Mouse (Mus musculus) limb, embryonic 12.5 days (tissue): ENCODE results near the gene Serpinb6b. TPM values are rescaled to one million over a fixed set of nuclear protein-coding genes. Genes with fewer than 3 reads are reported as not detected.
"Not testable (repeated sequence)": the region's sequence is repeated elsewhere in the genome, so short reads cannot be mapped to it uniquely, and the experiment has no call there.

Experiments used
- ATAC-seq: fragments of 200-750 bp; cut with Nextera tagmentation; 2 replicates; pipeline ENCODE4 v1.8.0; 2017; ENCODE audit warnings: low read depth, moderate TSS enrichment; ENCODE audit not compliant: insufficient number of reproducible peaks, insufficient read depth, low FRiP score, low TSS enrichment
- H3K27ac ChIP-seq: fragments of 300-500 bp; sonication (generic); 2 replicates; pipeline ENCODE4 v1.5.1; 2016; ENCODE audit warnings: mild to moderate bottlenecking, moderate library complexity
- H3K27me3 ChIP-seq: fragments of 300-500 bp; sonication (generic); 2 replicates; pipeline ENCODE4 v1.6.1; 2016; ENCODE audit warnings: mild to moderate bottlenecking, moderate library complexity
- H3K36me3 ChIP-seq: fragments of 300-500 bp; sonication (generic); 2 replicates; pipeline ENCODE4 v1.6.1; 2016; ENCODE audit warnings: mild to moderate bottlenecking, moderate library complexity
- H3K4me1 ChIP-seq: fragments of 300-500 bp; sonication (generic); replicated peaks from 2 replicates; pipeline ENCODE4 v1.6.1; 2016
- H3K4me2 ChIP-seq: fragments of 300-500 bp; sonication (generic); 2 replicates; pipeline ENCODE4 v1.6.1; 2016; ENCODE audit warnings: mild to moderate bottlenecking, moderate library complexity
- H3K4me3 ChIP-seq: fragments of 300-500 bp; sonication (generic); replicated peaks from 2 replicates; pipeline ENCODE4 v1.5.1; 2016; ENCODE audit warnings: mild to moderate bottlenecking
- H3K9ac ChIP-seq: fragments of 300-500 bp; sonication (generic); replicated peaks from 2 replicates; pipeline ENCODE4 v1.6.1; 2016; ENCODE audit warnings: mild to moderate bottlenecking, moderate library complexity
- H3K9me3 ChIP-seq: fragments of 300-500 bp; sonication (generic); 2 replicates; pipeline ENCODE4 v1.6.1; 2016; ENCODE audit warnings: mild to moderate bottlenecking, moderate library complexity
- WGBS: fragments of 180-500 bp; shearing (Covaris S2); methylation state at CpG from one replicate; pipeline ENCODE4 v1.1.7; 2016; 5-methylcytosine and 5-hydroxymethylcytosine counted together
- polyA plus RNA-seq: library from polyadenylated mRNA; unstranded; fragments of >200 nt; fragmentation: Nextera tagmentation; extraction: Ambion mirVana; gene quantifications from 2 replicates; pipeline ENCODE4 v1.2.1, GENCODE M21; 2016

Gene Serpinb6b
- polyA plus RNA-seq, 1 experiment from 2014 or later, result 0.43 TPM

DNA sequence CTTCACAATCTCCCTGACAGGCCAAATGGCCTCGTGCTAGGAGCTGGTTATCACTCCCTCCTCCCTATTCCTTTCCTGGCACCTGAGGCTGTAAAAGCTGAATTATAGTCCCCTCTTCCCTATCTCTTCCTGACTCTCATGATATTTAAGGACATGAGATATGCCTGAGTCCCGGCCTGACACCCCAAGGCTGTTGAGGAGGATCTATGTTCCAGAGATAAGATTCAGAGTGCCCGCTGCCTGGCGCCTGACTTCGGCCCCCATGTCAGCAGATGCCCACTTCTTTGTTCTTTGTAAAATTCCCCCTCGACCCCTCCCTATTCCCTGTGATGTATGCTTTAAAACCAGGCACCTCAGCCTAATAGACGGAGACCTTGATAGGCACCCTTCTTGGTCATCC, 6.5 kb upstream of the Serpinb6b start:
- not testable (repeated sequence) for H3K9me3 ChIP-seq, H3K4me1 ChIP-seq, H3K27me3 ChIP-seq, H3K4me2 ChIP-seq, H3K27ac ChIP-seq, H3K9ac ChIP-seq, H3K36me3 ChIP-seq, ATAC-seq, H3K4me3 ChIP-seq
- 78% methylated on average over 7 of the region's 7 CpGs for WGBS

DNA sequence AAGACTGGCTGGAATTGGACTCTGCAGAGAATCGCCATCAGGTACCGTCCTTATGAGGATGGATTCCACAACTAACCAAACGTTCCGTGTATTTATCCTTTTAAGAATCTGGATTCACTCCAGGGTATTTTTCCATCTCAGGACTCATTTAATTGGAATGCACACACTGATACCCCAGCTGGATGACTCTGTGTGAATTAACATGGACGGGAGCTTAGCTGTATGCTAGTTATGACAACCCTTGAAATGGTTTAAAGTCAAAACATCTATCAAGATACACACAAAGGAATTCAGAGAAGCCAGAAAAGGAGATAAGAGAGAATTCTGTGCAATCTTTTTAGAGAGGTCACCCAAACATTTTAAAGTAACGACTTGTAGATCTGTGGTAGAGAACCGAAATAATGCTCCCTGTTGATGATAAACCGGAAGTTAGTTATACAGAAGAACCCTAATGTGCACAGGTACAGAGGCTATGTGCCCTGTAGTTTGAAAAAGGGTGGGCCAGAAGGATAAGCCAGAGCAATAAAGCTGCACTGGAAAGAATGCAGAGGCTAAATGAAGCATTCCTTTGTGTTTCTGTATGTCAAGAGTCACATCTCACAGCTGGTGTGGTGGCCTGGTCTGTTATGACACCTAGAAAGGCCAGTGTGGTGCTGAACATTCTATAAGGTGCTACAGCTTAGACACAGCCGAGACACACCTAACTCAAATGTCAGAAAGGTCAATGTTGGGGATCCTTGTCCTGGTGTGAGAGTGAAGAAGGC, 837 bp upstream of the Serpinb6b start:
- no peaks in the 10 kb centered on the region for H3K27me3 ChIP-seq
- no peak overlapping the region for H3K9ac ChIP-seq
- no peak overlapping the region for H3K27ac ChIP-seq
- ATAC-seq, result no peak
- no peak overlapping the region for H3K4me2 ChIP-seq
- no peaks in the 10 kb centered on the region for H3K36me3 ChIP-seq
- H3K4me3 ChIP-seq, result no peak overlapping the region
- peaks cover 6% of the 10 kb centered on the region; the same call in 1 of the 2 replicates for H3K4me1 ChIP-seq
- WGBS, result 88% methylated on average over 9 of the region's 9 CpGs
- H3K9me3 ChIP-seq, result no peaks in the 10 kb centered on the region

DNA sequence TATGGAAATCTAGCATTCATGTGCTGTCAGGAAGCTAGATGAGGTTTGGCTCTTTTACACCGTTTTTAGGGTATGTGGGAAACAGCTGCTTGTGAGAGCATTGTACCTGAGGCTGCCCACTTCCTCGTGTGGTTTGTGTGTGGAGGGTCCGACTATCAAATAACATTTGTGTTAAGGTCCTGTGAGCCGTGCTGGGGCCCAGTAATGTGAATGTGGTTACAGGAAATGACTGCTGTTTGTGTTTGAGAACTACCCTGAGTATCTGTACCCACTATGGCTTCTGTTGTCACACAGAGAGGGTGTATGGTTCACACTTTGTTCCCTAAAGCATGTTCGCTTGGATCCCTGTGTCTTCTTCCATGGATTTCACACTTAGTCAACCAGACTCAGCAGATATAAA, 1.1 kb downstream of the Serpinb6b start:
- H3K9me3 ChIP-seq, result no peaks in the 10 kb centered on the region
- no peak for ATAC-seq
- no peak overlapping the region for H3K27ac ChIP-seq
- H3K9ac ChIP-seq, result no peak overlapping the region
- 56% methylated on average over 5 of the region's 5 CpGs for WGBS
- H3K4me3 ChIP-seq, result no peak overlapping the region
- H3K4me2 ChIP-seq, result no peak overlapping the region
- H3K27me3 ChIP-seq, result no peaks in the 10 kb centered on the region
- peaks cover 6% of the 10 kb centered on the region; the same call in 1 of the 2 replicates for H3K4me1 ChIP-seq
- no peaks in the 10 kb centered on the region for H3K36me3 ChIP-seq

DNA sequence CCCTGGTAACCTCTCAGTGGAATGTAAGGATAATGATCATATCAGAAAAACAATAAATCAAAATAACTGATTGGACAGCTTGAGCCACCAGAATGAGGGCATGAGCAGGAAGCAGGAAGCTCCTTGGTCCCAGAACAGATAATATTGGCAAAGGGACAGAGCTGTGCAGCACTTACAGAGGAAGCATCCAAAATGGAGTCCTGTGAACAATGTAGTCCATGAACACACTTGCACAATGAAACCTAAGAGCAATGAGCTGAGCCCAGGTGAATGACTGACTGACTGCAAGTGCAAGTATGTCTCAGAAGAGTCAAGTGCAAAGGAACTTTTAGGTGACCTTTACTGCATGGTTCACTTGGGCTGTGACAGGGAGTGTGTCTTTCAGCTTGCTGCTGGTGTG, 2.2 kb downstream of the Serpinb6b start:
- no peaks in the 10 kb centered on the region for H3K36me3 ChIP-seq
- H3K9me3 ChIP-seq, result no peaks in the 10 kb centered on the region
- no peak for ATAC-seq
- H3K4me3 ChIP-seq, result no peak overlapping the region
- H3K27me3 ChIP-seq, result no peaks in the 10 kb centered on the region
- no peak overlapping the region for H3K9ac ChIP-seq
- H3K4me2 ChIP-seq, result no peak overlapping the region
- H3K4me1 ChIP-seq, result peaks cover 6% of the 10 kb centered on the region; the same call in 1 of the 2 replicates
- H3K27ac ChIP-seq, result no peak overlapping the region

DNA sequence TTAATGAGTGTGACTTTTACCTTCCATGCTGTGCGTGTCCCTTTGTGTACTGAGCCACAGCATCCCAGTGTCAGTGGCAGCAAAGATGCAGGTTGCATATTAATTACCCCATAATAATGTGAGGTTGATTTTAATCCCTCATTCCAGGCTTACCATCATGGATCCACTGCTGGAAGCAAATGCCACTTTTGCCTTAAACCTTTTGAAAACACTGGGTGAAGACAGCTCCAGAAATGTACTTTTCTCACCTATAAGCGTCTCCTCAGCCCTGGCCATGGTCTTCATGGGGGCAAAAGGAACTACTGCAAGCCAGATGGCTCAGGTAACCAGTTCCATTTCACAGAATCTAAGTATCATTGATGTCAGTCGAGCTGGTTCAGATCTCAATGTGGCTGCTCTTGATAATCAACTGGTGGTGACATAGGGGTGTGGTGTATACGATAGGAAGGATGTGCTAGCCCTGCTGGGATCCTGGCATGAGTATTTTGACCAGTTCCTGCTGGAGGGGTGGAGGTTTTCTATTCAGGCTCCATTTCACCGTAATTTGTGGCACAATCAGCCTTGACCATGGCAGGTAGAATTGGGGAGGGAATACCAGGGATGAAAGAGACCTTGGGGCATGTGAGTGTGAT, 3.5 kb downstream of the Serpinb6b start:
- H3K27me3 ChIP-seq, result no peaks in the 10 kb centered on the region
- H3K4me1 ChIP-seq, result peaks cover 6% of the 10 kb centered on the region; the same call in 1 of the 2 replicates
- no peak overlapping the region for H3K4me3 ChIP-seq
- no peak overlapping the region for H3K9ac ChIP-seq
- H3K27ac ChIP-seq, result no peak overlapping the region
- H3K36me3 ChIP-seq, result no peaks in the 10 kb centered on the region
- H3K9me3 ChIP-seq, result no peaks in the 10 kb centered on the region
- H3K4me2 ChIP-seq, result no peak overlapping the region
- 77% methylated on average over 5 of the region's 5 CpGs for WGBS
- ATAC-seq, result no peak

DNA sequence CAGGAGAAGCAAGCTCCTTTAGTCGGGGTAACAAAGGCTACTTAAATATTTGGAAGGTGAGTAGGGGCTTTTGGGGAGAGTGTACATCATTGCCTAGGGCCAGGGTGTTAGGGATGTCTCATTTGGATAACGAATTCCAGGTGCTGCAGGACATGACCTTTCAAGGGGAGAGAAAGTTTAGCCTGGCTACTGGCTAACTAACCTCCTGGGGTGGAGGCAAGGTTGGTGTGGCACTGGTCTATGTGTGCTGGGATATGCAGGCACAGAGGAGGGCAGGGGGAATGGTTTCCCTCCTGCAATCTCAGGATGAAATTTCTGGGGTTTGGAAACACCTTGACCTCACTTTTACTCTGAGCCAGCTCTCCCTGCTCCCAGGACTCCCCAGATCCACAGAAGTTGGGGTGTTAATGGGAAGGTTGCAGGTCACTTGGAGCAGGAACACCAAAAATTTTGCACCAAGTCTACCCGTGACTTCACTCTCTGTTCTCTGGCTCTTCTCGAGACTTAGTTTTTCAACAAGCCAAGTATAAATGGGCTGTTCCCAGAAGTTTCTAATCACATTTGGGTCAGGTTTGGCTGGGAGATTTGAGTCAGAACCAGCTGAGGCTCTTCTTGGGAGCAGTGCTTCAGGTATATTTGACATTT, 4.1 kb downstream of the Serpinb6b start:
- H3K4me1 ChIP-seq, result peaks cover 6% of the 10 kb centered on the region; the same call in 1 of the 2 replicates
- H3K9ac ChIP-seq, result no peak overlapping the region
- ATAC-seq, result no peak
- H3K36me3 ChIP-seq, result no peaks in the 10 kb centered on the region
- no peak overlapping the region for H3K27ac ChIP-seq
- H3K4me3 ChIP-seq, result no peak overlapping the region
- no peak overlapping the region for H3K4me2 ChIP-seq
- H3K27me3 ChIP-seq, result no peaks in the 10 kb centered on the region
- WGBS, result 59% methylated on average over 4 of the region's 4 CpGs
- H3K9me3 ChIP-seq, result no peaks in the 10 kb centered on the region

DNA sequence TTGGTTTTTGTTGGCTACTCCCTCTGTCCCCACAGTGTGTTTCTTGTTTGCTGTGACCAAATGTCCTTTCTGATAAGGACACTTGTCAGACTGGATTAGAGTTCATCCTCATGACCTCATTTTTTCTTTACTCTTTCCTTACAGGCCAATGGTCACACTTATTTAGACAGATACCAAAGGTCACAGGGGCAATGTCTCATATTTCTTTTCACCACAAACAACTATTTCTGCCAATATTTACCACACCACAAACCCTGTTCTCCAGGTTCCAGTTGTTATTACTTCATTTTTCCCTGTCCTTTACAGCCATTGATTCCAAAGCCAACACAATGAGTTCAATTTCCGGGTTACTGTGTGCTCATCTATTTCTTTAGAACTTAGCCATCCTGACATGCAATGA, 4.6 kb downstream of the Serpinb6b start:
- Histone ChIP-seq H3K4me1 (peaks cover 6% of the 10 kb centered on the region; the same call in 1 of the 2 replicates), H3K36me3 (no peaks in the 10 kb centered on the region)
- 91% methylated on average over 1 of the region's 1 CpGs for WGBS

DNA sequence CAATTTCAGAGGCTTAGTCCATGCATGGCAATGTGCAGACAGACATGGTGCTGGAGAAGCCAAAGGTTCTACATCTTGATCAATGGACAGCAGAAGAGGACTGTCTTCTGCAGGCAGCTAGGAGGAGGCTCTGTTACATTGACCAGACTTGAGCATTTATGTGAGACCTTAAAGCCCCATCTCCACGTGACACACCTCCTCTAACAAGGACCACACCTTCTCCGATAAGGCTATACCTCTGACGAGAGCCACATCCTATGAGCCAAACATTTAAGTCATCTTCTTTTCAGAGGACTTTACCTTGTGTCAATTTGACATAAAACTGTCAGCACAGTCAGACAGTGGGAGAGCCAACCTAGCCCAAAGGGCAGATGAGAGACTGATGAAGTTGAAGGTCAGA, 5.8 kb downstream of the Serpinb6b start:
- no peaks in the 10 kb centered on the region for H3K4me1 ChIP-seq
- H3K27ac ChIP-seq, result no peak overlapping the region
- H3K36me3 ChIP-seq, result no peaks in the 10 kb centered on the region
- H3K27me3 ChIP-seq, result no peaks in the 10 kb centered on the region
- 91% methylated on average over 3 of the region's 3 CpGs for WGBS
- H3K4me2 ChIP-seq, result no peak overlapping the region
- no peak for ATAC-seq
- H3K4me3 ChIP-seq, result no peak overlapping the region
- H3K9me3 ChIP-seq, result no peaks in the 10 kb centered on the region
- H3K9ac ChIP-seq, result no peak overlapping the region

More for the DNA sequence above, 4.6 kb downstream of the Serpinb6b start:
- H3K9ac ChIP-seq, result no peak overlapping the region
- H3K9me3 ChIP-seq, result no peaks in the 10 kb centered on the region
- H3K4me2 ChIP-seq, result no peak overlapping the region
- ATAC-seq, result no peak
- no peak overlapping the region for H3K27ac ChIP-seq
- H3K4me3 ChIP-seq, result no peak overlapping the region
- no peaks in the 10 kb centered on the region for H3K27me3 ChIP-seq

DNA sequence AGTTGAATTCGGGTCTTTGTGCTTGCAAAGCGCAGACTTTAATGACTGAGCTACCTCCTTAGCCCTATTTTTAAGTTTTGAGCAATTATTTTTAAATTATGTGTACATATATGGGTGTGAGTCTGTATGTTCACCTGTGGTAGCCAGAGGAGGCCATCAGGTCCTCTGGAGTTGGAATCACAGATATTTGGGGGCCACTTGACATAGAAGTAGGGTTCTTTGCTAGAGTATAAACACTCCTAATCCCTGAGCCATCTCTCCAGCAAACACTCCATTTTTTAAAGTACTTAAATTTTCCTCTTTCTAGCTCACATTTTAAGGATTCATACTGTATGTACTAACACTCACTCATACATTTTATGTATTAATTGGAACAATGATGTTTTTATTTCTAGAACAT, 9.3 kb downstream of the Serpinb6b start:
- Histone ChIP-seq H3K27me3 (no peaks in the 10 kb centered on the region), H3K9ac (no peak overlapping the region), H3K4me3 (no peak overlapping the region), H3K4me1 (no peaks in the 10 kb centered on the region), H3K9me3 (no peaks in the 10 kb centered on the region), H3K4me2 (no peak overlapping the region), H3K36me3 (no peaks in the 10 kb centered on the region), H3K27ac (no peak overlapping the region)
- 84% methylated on average over 2 of the region's 2 CpGs for WGBS
- ATAC-seq, result no peak

DNA sequence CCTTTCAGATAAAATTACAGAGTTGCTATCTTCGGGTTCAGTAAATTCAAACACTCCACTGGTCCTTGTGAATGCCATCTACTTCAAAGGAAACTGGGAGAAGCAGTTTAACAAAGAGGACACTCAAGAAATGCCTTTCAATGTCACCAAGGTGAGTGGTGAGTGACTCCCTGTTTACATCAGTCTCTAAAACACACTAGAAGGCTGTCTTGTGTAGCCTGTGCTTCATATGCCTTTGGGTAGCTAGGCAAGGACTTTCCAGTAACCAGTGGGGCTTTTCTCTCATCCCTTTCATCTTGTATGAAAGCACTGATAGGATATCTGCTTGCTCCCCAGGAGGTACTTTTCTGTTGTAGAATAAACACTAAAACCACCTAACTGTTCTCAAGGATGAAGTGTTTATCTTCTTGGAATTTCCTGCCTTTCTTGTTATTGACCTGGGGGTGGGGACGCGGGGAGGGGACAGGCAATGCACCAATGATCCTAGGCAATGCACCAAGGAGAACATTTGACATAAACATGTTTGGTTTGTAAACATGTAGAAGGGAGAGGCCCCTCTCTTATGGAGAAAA, 10.0 kb downstream of the Serpinb6b start:
- Histone ChIP-seq H3K27ac (no peak overlapping the region), H3K27me3 (no peaks in the 10 kb centered on the region), H3K4me2 (no peak overlapping the region), H3K4me1 (no peaks in the 10 kb centered on the region), H3K4me3 (no peak overlapping the region), H3K9ac (no peak overlapping the region), H3K36me3 (no peaks in the 10 kb centered on the region), H3K9me3 (no peaks in the 10 kb centered on the region)
- ATAC-seq, result no peak
- WGBS, result 63% methylated on average over 3 of the region's 3 CpGs

DNA sequence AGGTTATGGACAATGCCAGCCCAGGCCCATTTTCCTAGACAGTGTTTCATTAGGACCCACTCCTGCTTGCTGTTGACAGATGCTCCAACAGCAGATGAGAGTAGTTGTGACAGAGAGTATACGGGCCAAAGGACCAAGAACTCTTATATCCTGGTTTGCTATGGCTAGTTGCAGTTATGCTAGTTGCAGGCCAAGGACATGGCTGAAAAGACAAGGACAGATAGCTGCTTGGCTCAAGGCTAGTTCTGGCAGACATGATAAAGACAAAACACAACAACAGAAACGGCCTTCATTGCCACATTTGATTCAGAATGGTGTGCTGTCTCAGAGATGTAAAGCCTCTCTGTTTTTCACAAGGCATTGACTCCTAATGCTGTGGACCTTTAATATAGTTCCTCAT, 10.7 kb downstream of the Serpinb6b start:
- WGBS, result 73% methylated on average over 2 of the region's 2 CpGs
- no peaks in the 10 kb centered on the region for H3K36me3 ChIP-seq
- H3K27me3 ChIP-seq, result no peaks in the 10 kb centered on the region
- H3K4me1 ChIP-seq, result no peaks in the 10 kb centered on the region
- H3K4me3 ChIP-seq, result no peak overlapping the region
- H3K9ac ChIP-seq, result no peak overlapping the region
- H3K27ac ChIP-seq, result no peak overlapping the region
- no peaks in the 10 kb centered on the region for H3K9me3 ChIP-seq
- no peak overlapping the region for H3K4me2 ChIP-seq
- ATAC-seq, result no peak
